ENCODE assay signal across 34 mouse cellular contexts in genomic region chr12:13125054-13125453, GRCm38 (mm10).
"Had no signal": no experiment of that assay in that cellular context is flagged by ENCODE, and none has a peak within 500 bp of the region (broad histone marks: within the 10 kb centered on the region; RNA-seq: fewer than 3 reads in every experiment).

No protein-coding gene starts in this region.

- H3K27ac ChIP-seq: heart, embryonic 13.5 days; heart, embryonic 15.5 days; hindbrain, embryonic 10.5 days; hindbrain, embryonic 12.5 days; hindbrain, embryonic 13.5 days; hindbrain, embryonic 14.5 days; hindbrain, embryonic 15.5 days; hindbrain, postnatal 0 days; intestine, embryonic 15.5 days; kidney, embryonic 15.5 days; kidney, postnatal 0 days; layer of hippocampus, adult 2 months had no signal

- H3K4me3 ChIP-seq: heart, embryonic 12.5 days; heart, embryonic 13.5 days; heart, embryonic 15.5 days; hindbrain, embryonic 10.5 days; hindbrain, embryonic 12.5 days; hindbrain, embryonic 13.5 days; hindbrain, embryonic 15.5 days; intestine, embryonic 15.5 days; kidney, embryonic 15.5 days; layer of hippocampus, adult 2 months; left cerebral cortex, adult 2 months had no signal

- H3K9me3 ChIP-seq: heart, embryonic 12.5 days; heart, embryonic 13.5 days; heart, embryonic 15.5 days; hindbrain, embryonic 10.5 days; hindbrain, embryonic 12.5 days; hindbrain, embryonic 13.5 days; hindbrain, embryonic 15.5 days; intestine, embryonic 15.5 days; kidney, embryonic 15.5 days had no signal

- H3K36me3 ChIP-seq: heart, embryonic 12.5 days; heart, embryonic 13.5 days; heart, embryonic 15.5 days; hindbrain, embryonic 10.5 days; hindbrain, embryonic 12.5 days; hindbrain, embryonic 13.5 days; hindbrain, embryonic 15.5 days; intestine, embryonic 15.5 days; kidney, embryonic 15.5 days had no signal

- ATAC-seq: hindbrain, embryonic 16.5 days; hindbrain, postnatal 0 days; inflammation-experienced regulatory T-cells, adult 6 months; intestine, embryonic 15.5 days; intestine, embryonic 16.5 days; intestine, postnatal 0 days had no signal

- H3K4me1 ChIP-seq: hindbrain, embryonic 15.5 days had no signal

- H3K27me3 ChIP-seq: heart, embryonic 15.5 days; hindbrain, embryonic 12.5 days; hindbrain, embryonic 13.5 days; hindbrain, embryonic 15.5 days; intestine, embryonic 15.5 days; kidney, embryonic 15.5 days had no signal

- DNase-seq: heart, postnatal 10 days; heart, postnatal 14 days; heart, postnatal 36 days; heart, postnatal 4 days; kidney, adult 11 months; kidney, adult 18-20 months; kidney, adult 2 months; kidney, adult 8-10 months; kidney, adult 9 months; kidney, postnatal 10 days; kidney, postnatal 14 days; kidney, postnatal 25 days; kidney, postnatal 36 days; kidney, postnatal 4 days; layer of hippocampus, adult 9-11 months; layer of hippocampus, postnatal 36 days had no signal
